Mouse (Mus musculus): ENCODE measurements around the gene Scgb1b7. TPM values are rescaled to one million over a fixed set of nuclear protein-coding genes. Genes with fewer than 3 reads are reported as not detected.
"Not testable (repeated sequence)": the region's sequence is repeated elsewhere in the genome, so short reads cannot be mapped to it uniquely, and the experiment has no call there.

Scgb1b7 gene
- not detected in 2 replicates for polyA plus RNA-seq (2012; rRNA removed)

DNA sequence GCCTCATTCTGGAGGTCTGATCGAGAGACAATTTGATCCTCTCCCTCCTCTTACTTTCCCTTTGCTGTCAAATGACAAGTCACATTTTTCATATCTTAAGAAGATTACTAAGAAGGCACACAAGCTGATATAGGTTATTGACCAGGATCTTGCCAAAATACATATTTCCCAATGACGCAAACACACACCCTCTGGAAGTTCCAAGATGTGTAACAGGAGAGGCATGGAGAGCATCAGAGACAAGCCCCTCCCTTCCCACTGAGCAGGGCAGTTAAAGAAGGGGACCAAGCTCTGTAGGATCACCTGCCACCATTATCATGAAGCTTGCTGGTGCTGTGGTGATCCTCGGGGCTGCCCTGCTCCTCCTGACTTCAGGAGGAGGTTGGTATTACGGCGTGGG is at the start of gene Scgb1b7:
Gene Scgb1b7, plus strand, starts transcription at position 301 of the 400 bp plus-strand sequence.
- not testable (repeated sequence) for DNase-seq (ENCODE audit: extremely low spot score in 1 of 2, low spot score in 1 of 2)

GRCm38 (mm10) chr7:31705657-31706056 is 6.8 kb upstream of the Scgb1b7 start, which contains the start of gene Scgb2b7:
Gene Scgb2b7 (minus strand): TSS chr7:31705757.
- not testable (repeated sequence) for DNase-seq (ENCODE audit: extremely low spot score in 1 of 2, low spot score in 1 of 2)

Other genes starting within 250 kb of the Scgb1b7 start
- not detected in 2 replicates for gene Scgb2b7, start 6.9 kb upstream of the Scgb1b7 start, polyA plus RNA-seq (2012; rRNA removed)

Measured in frontal cortex, adult 2 months (tissue).